Mouse (Mus musculus): ENCODE measurements around the gene Slc5a2.

GRCm38 (mm10) chr7:128307851-128308250 lies 42.4 kb downstream of the Slc5a2 start:
- TF ChIP-seq CTCF (conservative IDR thresholded peaks at IDR 0.05; ENCODE audit: low read length) (no peak), POU5F1 (IDR thresholded peaks at IDR 0.05; ENCODE audit: borderline replicate concordance, low read length) (no peak), NANOG (IDR thresholded peaks at IDR 0.05; ENCODE audit: borderline replicate concordance, low read length) (no peak)
